Mouse (Mus musculus): Measurements from ENCODE around the gene Kif24. TPM values are rescaled to one million over a fixed set of nuclear protein-coding genes. Genes with fewer than 3 reads are reported as not detected.
"Not testable (repeated sequence)": the region's sequence is repeated elsewhere in the genome, so short reads cannot be mapped to it uniquely, and the experiment has no call there.

Gene Kif24
- total RNA-seq, 2 experiments from 2014 or later, result 1.2 to 1.4 TPM

- intact Hi-C loops (cut with DNase I), result no loop called here
- no peak for DNase-seq
These were observed 29.7 kb upstream of the Kif24 start for GRCm38 (mm10) chr4:41494378-41494777.

GRCm38 (mm10) chr4:41493464-41494116 is 28.9 kb upstream of the Kif24 start:
- intact Hi-C loops (cut with DNase I), result no loop called here
- DNase-seq, result no peak

GRCm38 (mm10) chr4:41492951-41493350 is 28.3 kb upstream of the Kif24 start:
- intact Hi-C loops (cut with DNase I), result no loop called here
- no peak for DNase-seq

GRCm38 (mm10) chr4:41481601-41482017 is 16.9 kb upstream of the Kif24 start:
- intact Hi-C loops (cut with DNase I), result no loop called here

GRCm38 (mm10) chr4:41480254-41480653 is 15.6 kb upstream of the Kif24 start:
- intact Hi-C loops (cut with DNase I), result no loop called here
- DNase-seq, result peak; percentile 73 to 76

More at GRCm38 (mm10) chr4:41481601-41482017, 16.9 kb upstream of the Kif24 start:
- peak; percentile 70 to 76 for DNase-seq

- peak; percentile 48 to 62 for DNase-seq
- intact Hi-C loops (cut with DNase I), result no loop called here
These were observed 14.7 kb upstream of the Kif24 start for GRCm38 (mm10) chr4:41479456-41479804.

GRCm38 (mm10) chr4:41478751-41479455 is 14.2 kb upstream of the Kif24 start:
- DNase-seq, result no peak
- intact Hi-C loops (cut with DNase I), result no loop called here

- intact Hi-C loops (cut with DNase I), result no loop called here
- no peak for DNase-seq
These were observed 13.0 kb upstream of the Kif24 start for GRCm38 (mm10) chr4:41477648-41478160.

GRCm38 (mm10) chr4:41471384-41471689 is 6.7 kb upstream of the Kif24 start:
- no peak for DNase-seq
- intact Hi-C loops (cut with DNase I), result no loop called here

- intact Hi-C loops (cut with DNase I), result no loop called here
- peak in 1 of 2 experiments; percentile 27 for DNase-seq
These were observed 6.1 kb upstream of the Kif24 start for GRCm38 (mm10) chr4:41470684-41471383.

- intact Hi-C loops (cut with DNase I), result no loop called here
- DNase-seq, result no peak
These were observed 5.5 kb upstream of the Kif24 start for GRCm38 (mm10) chr4:41470051-41470683.

GRCm38 (mm10) chr4:41469199-41469598 is 4.5 kb upstream of the Kif24 start:
- no peak for DNase-seq
- intact Hi-C loops (cut with DNase I), result loop anchor here (2.0 to 5.0 kb wide), 3 partner anchors 38 to 240 kb away; no protein-coding TSS in a partner anchor

GRCm38 (mm10) chr4:41468396-41469080 is 3.9 kb upstream of the Kif24 start:
- DNase-seq, result peak; percentile 68 to 81
- intact Hi-C loops (cut with DNase I), result loop anchor here (1.0 to 5.0 kb wide), 5 partner anchors 38 to 240 kb away; no protein-coding TSS in a partner anchor

- no peak for DNase-seq
- intact Hi-C loops (cut with DNase I), result loop anchor here (5.0 kb wide), 1 partner anchor 87 kb away; no protein-coding TSS in a partner anchor
These were observed 589 bp upstream of the Kif24 start for GRCm38 (mm10) chr4:41465287-41465665.

- intact Hi-C loops (cut with DNase I); DNase-seq: not testable (repeated sequence)
These were observed 1.5 kb downstream of the Kif24 start for GRCm38 (mm10) chr4:41463051-41463738.

GRCm38 (mm10) chr4:41460690-41461089 is 4.0 kb downstream of the Kif24 start:
- DNase-seq, result no peak
- intact Hi-C loops (cut with DNase I), result no loop called here

GRCm38 (mm10) chr4:41447595-41447994 is 17.1 kb downstream of the Kif24 start:
- DNase-seq, result no peak
- intact Hi-C loops (cut with DNase I), result no loop called here

GRCm38 (mm10) chr4:41442790-41443302 is 21.8 kb downstream of the Kif24 start:
- DNase-seq, result no peak
- intact Hi-C loops (cut with DNase I), result no loop called here

- no peak for DNase-seq
- intact Hi-C loops (cut with DNase I), result no loop called here
These were observed 25.8 kb downstream of the Kif24 start for GRCm38 (mm10) chr4:41438931-41439330.

All from heart, postnatal 14 days (tissue).